Mouse (Mus musculus) induced T-regulatory cell, adult 2 months (primary cell): ENCODE measurements around the gene Sap30l.
"Not testable (repeated sequence)": the region's sequence is repeated elsewhere in the genome, so short reads cannot be mapped to it uniquely, and the experiment has no call there.

ENCODE experiments used
- DNase-seq: peaks from one replicate; pipeline ENCODE4 v3.0.0-alpha.2; 2012; ENCODE audit warnings: low read depth

Sap30l gene

GRCm38 (mm10) chr11:57800266-57800951, 1.0 kb upstream of the Sap30l start:
- DNase-seq: peak; percentile 60

- DNase-seq: peak; percentile 48
These were observed 501 bp downstream of the Sap30l start for GRCm38 (mm10) chr11:57801766-57802510.

GRCm38 (mm10) chr11:57802511-57802870, 1.1 kb downstream of the Sap30l start:
- DNase-seq: peak; percentile 60

GRCm38 (mm10) chr11:57805047-57805446, 3.6 kb downstream of the Sap30l start:
- peak; percentile 71 for DNase-seq

GRCm38 (mm10) chr11:57809017-57809731, 7.7 kb downstream of the Sap30l start:
- DNase-seq: no peak

- DNase-seq: no peak
These were observed 8.3 kb downstream of the Sap30l start for GRCm38 (mm10) chr11:57809732-57810098.

- DNase-seq: no peak
These were observed 9.6 kb downstream of the Sap30l start for GRCm38 (mm10) chr11:57811006-57811405.

- DNase-seq: no peak
These were observed 10.8 kb downstream of the Sap30l start for GRCm38 (mm10) chr11:57812212-57812611.

GRCm38 (mm10) chr11:57813641-57814040, 12.2 kb downstream of the Sap30l start:
- DNase-seq: no peak

GRCm38 (mm10) chr11:57818189-57818588, 16.8 kb downstream of the Sap30l start:
- DNase-seq: no peak

GRCm38 (mm10) chr11:57819999-57820581, 18.7 kb downstream of the Sap30l start:
- peak; percentile 77 for DNase-seq

GRCm38 (mm10) chr11:57823159-57823558, 21.7 kb downstream of the Sap30l start:
- DNase-seq: not testable (repeated sequence)

GRCm38 (mm10) chr11:57823714-57824113, 22.3 kb downstream of the Sap30l start:
- no peak for DNase-seq

GRCm38 (mm10) chr11:57825234-57825633, 23.8 kb downstream of the Sap30l start:
- DNase-seq: peak; percentile 43

GRCm38 (mm10) chr11:57827048-57827914, 25.8 kb downstream of the Sap30l start:
- DNase-seq: no peak

- no peak for DNase-seq
These were observed 26.6 kb downstream of the Sap30l start for GRCm38 (mm10) chr11:57827915-57828545.

GRCm38 (mm10) chr11:57828955-57829870, 27.8 kb downstream of the Sap30l start:
- no peak for DNase-seq

GRCm38 (mm10) chr11:57829871-57830775, 28.7 kb downstream of the Sap30l start:
- no peak for DNase-seq

GRCm38 (mm10) chr11:57831281-57831781, 29.9 kb downstream of the Sap30l start:
- no peak for DNase-seq
